Mouse (Mus musculus): ENCODE results near the gene Lcn6. TPM values are rescaled to one million over a fixed set of nuclear protein-coding genes. Genes with fewer than 3 reads are reported as not detected.

Gene Lcn6
- not detected in 2 replicates for polyA plus RNA-seq (2014; fragmentation: Nextera tagmentation; extraction: Ambion mirVana)

GRCm38 (mm10) chr2:25676486-25676885, at the start of gene Lcn6:
TSS of gene Lcn6 (plus strand) at chr2:25676786.
- Histone ChIP-seq H3K9ac (replicated peaks; ENCODE audit: low read depth, low read length) (no peak within 1 kb of the TSS), H3K9me3 (ENCODE audit: control insufficient read depth, low read length) (no peaks in the 10 kb centered on the region), H3K36me3 (ENCODE audit: control insufficient read depth, insufficient read depth, low read length) (no peaks in the 10 kb centered on the region), H3K27me3 (ENCODE audit: control insufficient read depth, insufficient read depth, low read length) (no peaks in the 10 kb centered on the region), H3K27ac (ENCODE audit: low read depth, low read length) (no peak within 1 kb of the TSS), H3K4me1 (ENCODE audit: control insufficient read depth, insufficient read depth, low read length) (no peaks in the 10 kb centered on the region), H3K4me2 (ENCODE audit: low read depth, low read length) (no peak within 1 kb of the TSS), H3K4me3 (ENCODE audit: low read depth, low read length) (no peak within 1 kb of the TSS)
- no peak for ATAC-seq (ENCODE audit: low read depth)
- WGBS = 90% methylated on average over 3 of the region's 3 CpGs

- WGBS = 82% methylated on average over 6 of the region's 6 CpGs
- no peak for ATAC-seq (ENCODE audit: low read depth)
- no peaks in the 10 kb centered on the region for H3K4me1 ChIP-seq (ENCODE audit: control insufficient read depth, insufficient read depth, low read length)
- H3K9me3 ChIP-seq (ENCODE audit: control insufficient read depth, low read length) = no peaks in the 10 kb centered on the region
- no peaks in the 10 kb centered on the region for H3K36me3 ChIP-seq (ENCODE audit: control insufficient read depth, insufficient read depth, low read length)
- H3K4me2 ChIP-seq (ENCODE audit: low read depth, low read length) = no peak within 1 kb of the TSS
- no peaks in the 10 kb centered on the region for H3K27me3 ChIP-seq (ENCODE audit: control insufficient read depth, insufficient read depth, low read length)
- H3K4me3 ChIP-seq (ENCODE audit: low read depth, low read length) = no peak within 1 kb of the TSS
- H3K9ac ChIP-seq (replicated peaks; ENCODE audit: low read depth, low read length) = no peak within 1 kb of the TSS
- H3K27ac ChIP-seq (ENCODE audit: low read depth, low read length) = no peak within 1 kb of the TSS
These were observed 48.8 kb upstream of the Lcn6 start, which contains the start of gene Fcna for GRCm38 (mm10) chr2:25627811-25628210. TSS of gene Fcna (minus strand) at chr2:25628030.

DNA sequence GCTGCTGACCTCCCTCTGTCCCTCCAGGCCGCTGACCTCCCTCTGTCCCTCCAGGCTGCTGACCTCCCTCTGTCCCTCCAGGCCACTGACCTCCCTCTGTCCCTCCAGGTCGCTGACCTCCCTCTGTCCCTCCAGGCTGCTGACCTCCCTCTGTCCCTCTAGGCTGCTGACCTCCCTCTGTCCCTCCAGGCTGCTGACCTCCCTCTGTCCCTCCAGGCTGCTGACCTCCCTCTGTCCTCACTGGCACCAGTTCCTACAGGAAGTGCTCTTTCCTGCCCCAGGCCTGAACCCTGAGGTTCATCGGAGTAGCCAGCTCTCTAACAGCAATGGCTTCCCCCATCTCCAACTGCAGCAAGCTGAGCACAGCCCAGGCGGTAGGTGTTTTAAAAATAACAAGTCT, 47.8 kb upstream of the Lcn6 start:
- no peak overlapping the region for H3K4me2 ChIP-seq (ENCODE audit: low read depth, low read length)
- 46% methylated on average over 4 of the region's 4 CpGs for WGBS
- no peaks in the 10 kb centered on the region for H3K4me1 ChIP-seq (ENCODE audit: control insufficient read depth, insufficient read depth, low read length)
- H3K9ac ChIP-seq (replicated peaks; ENCODE audit: low read depth, low read length) = no peak overlapping the region
- H3K9me3 ChIP-seq (ENCODE audit: control insufficient read depth, low read length) = no peaks in the 10 kb centered on the region
- ATAC-seq (ENCODE audit: low read depth) = no peak
- H3K27me3 ChIP-seq (ENCODE audit: control insufficient read depth, insufficient read depth, low read length) = no peaks in the 10 kb centered on the region
- no peaks in the 10 kb centered on the region for H3K36me3 ChIP-seq (ENCODE audit: control insufficient read depth, insufficient read depth, low read length)
- H3K27ac ChIP-seq (ENCODE audit: low read depth, low read length) = no peak overlapping the region
- no peak overlapping the region for H3K4me3 ChIP-seq (ENCODE audit: low read depth, low read length)

DNA sequence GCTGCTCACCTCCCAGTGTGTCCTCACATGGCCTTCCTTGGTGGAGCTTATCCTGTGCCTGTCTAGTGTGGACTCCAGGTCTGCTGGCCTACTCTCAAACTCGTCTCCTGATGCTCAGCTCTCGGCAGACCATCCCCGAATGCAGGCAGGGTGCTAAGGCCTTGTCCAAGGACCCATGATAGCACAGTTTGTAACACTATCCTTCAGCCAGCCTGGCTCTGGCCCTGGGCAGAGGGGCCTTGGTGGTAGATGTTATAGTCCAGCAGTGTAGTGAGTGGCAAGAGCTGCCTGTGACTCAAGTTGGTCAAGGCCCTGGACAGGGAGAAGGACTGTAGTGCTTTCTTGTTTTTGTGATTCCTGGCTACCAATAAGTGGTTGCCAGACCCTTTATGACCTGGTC, 43.0 kb upstream of the Lcn6 start:
- no peak for ATAC-seq (ENCODE audit: low read depth)

GRCm38 (mm10) chr2:25634046-25634445, 42.5 kb upstream of the Lcn6 start:
- Histone ChIP-seq H3K4me1 (ENCODE audit: control insufficient read depth, insufficient read depth, low read length) (no peaks in the 10 kb centered on the region), H3K36me3 (ENCODE audit: control insufficient read depth, insufficient read depth, low read length) (no peaks in the 10 kb centered on the region), H3K9ac (replicated peaks; ENCODE audit: low read depth, low read length) (no peak overlapping the region), H3K27ac (ENCODE audit: low read depth, low read length) (no peak overlapping the region), H3K4me3 (ENCODE audit: low read depth, low read length) (no peak overlapping the region), H3K9me3 (ENCODE audit: control insufficient read depth, low read length) (no peaks in the 10 kb centered on the region), H3K4me2 (ENCODE audit: low read depth, low read length) (no peak overlapping the region), H3K27me3 (ENCODE audit: control insufficient read depth, insufficient read depth, low read length) (no peaks in the 10 kb centered on the region)
- WGBS = 47% methylated on average over 1 of the region's 1 CpGs
- ATAC-seq (ENCODE audit: low read depth) = no peak

More for the DNA sequence above, 43.0 kb upstream of the Lcn6 start:
- Histone ChIP-seq H3K9ac (replicated peaks; ENCODE audit: low read depth, low read length) (no peak overlapping the region), H3K9me3 (ENCODE audit: control insufficient read depth, low read length) (no peaks in the 10 kb centered on the region), H3K36me3 (ENCODE audit: control insufficient read depth, insufficient read depth, low read length) (no peaks in the 10 kb centered on the region), H3K27me3 (ENCODE audit: control insufficient read depth, insufficient read depth, low read length) (no peaks in the 10 kb centered on the region), H3K4me3 (ENCODE audit: low read depth, low read length) (no peak overlapping the region), H3K27ac (ENCODE audit: low read depth, low read length) (no peak overlapping the region), H3K4me2 (ENCODE audit: low read depth, low read length) (no peak overlapping the region), H3K4me1 (ENCODE audit: control insufficient read depth, insufficient read depth, low read length) (no peaks in the 10 kb centered on the region)
- 80% methylated on average over 3 of the region's 3 CpGs for WGBS

DNA sequence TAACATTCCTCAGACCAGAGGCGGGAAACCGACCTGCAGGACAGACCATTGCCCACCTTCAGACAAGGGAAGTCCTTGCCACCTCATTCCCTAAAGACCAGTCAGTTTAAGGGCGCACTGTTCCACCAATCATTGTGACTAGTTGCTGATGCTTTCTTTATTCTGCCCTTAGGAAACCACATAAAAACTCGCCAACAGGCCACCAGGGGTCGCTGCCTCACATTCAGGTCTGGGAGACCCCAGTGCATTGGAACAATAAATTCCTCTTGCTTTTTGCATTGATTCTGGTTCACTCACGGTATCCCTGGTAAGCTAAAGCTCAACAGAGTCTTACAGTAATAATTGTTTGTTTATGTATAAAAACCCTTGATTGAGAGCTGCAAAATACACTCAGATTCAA, 36.7 kb upstream of the Lcn6 start:
- H3K27ac ChIP-seq (ENCODE audit: low read depth, low read length) = no peak overlapping the region
- ATAC-seq (ENCODE audit: low read depth) = no peak

GRCm38 (mm10) chr2:25652902-25653301, 23.7 kb upstream of the Lcn6 start, which contains the start of gene Lcn8:
TSS of gene Lcn8 (plus strand) at chr2:25653120.
- H3K27me3 ChIP-seq (ENCODE audit: control insufficient read depth, insufficient read depth, low read length) = no peaks in the 10 kb centered on the region
- 67% methylated on average over 2 of the region's 2 CpGs for WGBS
- H3K4me3 ChIP-seq (ENCODE audit: low read depth, low read length) = no peak within 1 kb of the TSS
- H3K4me1 ChIP-seq (ENCODE audit: control insufficient read depth, insufficient read depth, low read length) = no peaks in the 10 kb centered on the region
- ATAC-seq (ENCODE audit: low read depth) = no peak
- no peaks in the 10 kb centered on the region for H3K9me3 ChIP-seq (ENCODE audit: control insufficient read depth, low read length)
- H3K27ac ChIP-seq (ENCODE audit: low read depth, low read length) = no peak within 1 kb of the TSS
- H3K4me2 ChIP-seq (ENCODE audit: low read depth, low read length) = no peak within 1 kb of the TSS
- H3K9ac ChIP-seq (replicated peaks; ENCODE audit: low read depth, low read length) = no peak within 1 kb of the TSS
- H3K36me3 ChIP-seq (ENCODE audit: control insufficient read depth, insufficient read depth, low read length) = no peaks in the 10 kb centered on the region

More for the DNA sequence above, 36.7 kb upstream of the Lcn6 start:
- Histone ChIP-seq H3K27me3 (ENCODE audit: control insufficient read depth, insufficient read depth, low read length) (no peaks in the 10 kb centered on the region), H3K4me2 (ENCODE audit: low read depth, low read length) (no peak overlapping the region), H3K4me3 (ENCODE audit: low read depth, low read length) (no peak overlapping the region), H3K36me3 (ENCODE audit: control insufficient read depth, insufficient read depth, low read length) (no peaks in the 10 kb centered on the region), H3K9ac (replicated peaks; ENCODE audit: low read depth, low read length) (no peak overlapping the region), H3K9me3 (ENCODE audit: control insufficient read depth, low read length) (no peaks in the 10 kb centered on the region), H3K4me1 (ENCODE audit: control insufficient read depth, insufficient read depth, low read length) (no peaks in the 10 kb centered on the region)
- 10% methylated on average over 6 of the region's 6 CpGs for WGBS

DNA sequence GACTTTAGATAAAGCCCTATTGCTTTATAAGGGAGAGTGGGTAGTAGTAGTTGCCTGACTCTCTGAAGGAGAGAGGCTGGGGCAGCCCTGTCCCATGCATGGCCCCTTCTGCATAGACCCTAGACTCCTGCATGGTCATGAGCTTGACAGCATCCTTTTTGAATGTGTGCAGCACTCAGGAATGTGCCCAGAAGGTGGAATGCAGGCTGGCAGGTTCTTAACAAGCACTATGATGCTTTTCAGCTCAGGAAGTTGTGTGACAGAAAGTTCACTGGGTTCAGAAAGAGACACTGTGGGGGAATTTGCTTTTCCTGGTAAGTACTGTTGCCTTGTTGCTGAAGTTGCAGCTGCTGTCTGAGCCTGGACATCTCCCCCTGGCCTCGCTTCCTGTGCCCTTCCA, 22.1 kb upstream of the Lcn6 start:
- 47% methylated on average over 1 of the region's 1 CpGs for WGBS

GRCm38 (mm10) chr2:25656691-25657090, 19.9 kb upstream of the Lcn6 start:
- Histone ChIP-seq H3K9me3 (ENCODE audit: control insufficient read depth, low read length) (no peaks in the 10 kb centered on the region), H3K27ac (ENCODE audit: low read depth, low read length) (no peak overlapping the region), H3K4me1 (ENCODE audit: control insufficient read depth, insufficient read depth, low read length) (no peaks in the 10 kb centered on the region), H3K27me3 (ENCODE audit: control insufficient read depth, insufficient read depth, low read length) (no peaks in the 10 kb centered on the region), H3K36me3 (ENCODE audit: control insufficient read depth, insufficient read depth, low read length) (no peaks in the 10 kb centered on the region), H3K4me2 (ENCODE audit: low read depth, low read length) (no peak overlapping the region), H3K9ac (replicated peaks; ENCODE audit: low read depth, low read length) (no peak overlapping the region), H3K4me3 (ENCODE audit: low read depth, low read length) (no peak overlapping the region)
- ATAC-seq (ENCODE audit: low read depth) = no peak
- 82% methylated on average over 4 of the region's 4 CpGs for WGBS

More for the DNA sequence above, 22.1 kb upstream of the Lcn6 start:
- Histone ChIP-seq H3K9me3 (ENCODE audit: control insufficient read depth, low read length) (no peaks in the 10 kb centered on the region), H3K9ac (replicated peaks; ENCODE audit: low read depth, low read length) (no peak overlapping the region), H3K27ac (ENCODE audit: low read depth, low read length) (no peak overlapping the region), H3K4me3 (ENCODE audit: low read depth, low read length) (no peak overlapping the region), H3K4me1 (ENCODE audit: control insufficient read depth, insufficient read depth, low read length) (no peaks in the 10 kb centered on the region), H3K27me3 (ENCODE audit: control insufficient read depth, insufficient read depth, low read length) (no peaks in the 10 kb centered on the region), H3K36me3 (ENCODE audit: control insufficient read depth, insufficient read depth, low read length) (no peaks in the 10 kb centered on the region), H3K4me2 (ENCODE audit: low read depth, low read length) (no peak overlapping the region)
- no peak for ATAC-seq (ENCODE audit: low read depth)
